In the genomic region with DNA sequence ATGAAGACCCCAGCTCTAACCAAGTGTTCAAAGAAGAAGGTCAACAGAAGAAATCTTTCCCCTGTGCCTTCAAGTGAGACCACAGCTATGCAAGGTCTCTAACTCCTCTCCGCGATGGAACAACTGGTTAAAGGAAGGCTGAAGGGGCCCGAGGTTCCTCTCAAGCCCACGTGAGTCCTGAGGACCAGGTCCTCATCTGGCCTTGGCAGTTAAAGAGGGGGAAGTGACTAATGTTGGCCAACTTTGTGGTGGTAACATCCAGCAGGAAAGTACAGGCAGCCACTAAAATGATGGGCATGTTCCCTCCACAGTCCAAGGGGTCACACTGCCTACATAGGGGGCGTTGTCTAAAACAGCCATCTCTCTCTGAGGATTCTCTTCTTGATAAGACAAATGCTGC, we compare ENCODE assay signal across 20 mouse cellular contexts. TPM values are rescaled to one million over a fixed set of nuclear protein-coding genes. Genes with fewer than 3 reads are reported as not detected.
DNase-seq lines count a peak whose midpoint lies in the region; ATAC-seq and TF ChIP-seq lines count a peak whose summit lies in the region.
"Had no signal": no experiment of that assay in that cellular context is flagged by ENCODE, and none has a peak within 500 bp of the region (broad histone marks: within the 10 kb centered on the region; RNA-seq: fewer than 3 reads in every experiment).

No protein-coding gene starts in this region.

- no peak for TF ChIP-seq RAD21 in CH12.LX (IDR thresholded peaks at IDR 0.05; ENCODE audit: low read depth, low read length)

- no peak for TF ChIP-seq POLR2A in CH12.LX (IDR thresholded peaks at IDR 0.05; ENCODE audit: low read depth, low read length)

- H3K4me1 ChIP-seq in CH12.LX (ENCODE audit: control insufficient read depth in 1 of 2, insufficient read depth in 2 of 2), result peaks cover 6 to 29% of the 10 kb centered on the region in 2 experiments
- H3K4me1 ChIP-seq in midbrain, embryonic 14.5 days (ENCODE audit: control insufficient read depth, insufficient read depth, low read length), result no peaks in the 10 kb centered on the region
- H3K4me1 ChIP-seq: embryonic facial prominence, embryonic 10.5 days; heart, embryonic 12.5 days; hindbrain, embryonic 12.5 days had no signal

- in situ Hi-C loops in CH12.LX (cut with MboI; ENCODE audit: low pct_ligation_motif_present, low pct_unique_long_range_greater_than_20kb, low sequenced_read_pairs), result no loop called here

- peaks cover 4% of the 10 kb centered on the region for H3K9me3 ChIP-seq in CH12.LX (replicated peaks; ENCODE audit: low read length)
- H3K9me3 ChIP-seq in midbrain, embryonic 14.5 days (ENCODE audit: control insufficient read depth, low read length), result no peaks in the 10 kb centered on the region
- H3K9me3 ChIP-seq: embryonic facial prominence, embryonic 10.5 days; heart, embryonic 12.5 days; hindbrain, embryonic 12.5 days had no signal

- H3K79me2 ChIP-seq in CH12.LX (replicated peaks; ENCODE audit: control insufficient read depth, extremely low read depth, insufficient read depth, poor library complexity, severe bottlenecking), result no peaks in the 10 kb centered on the region

- no peak overlapping the region for H3K4me2 ChIP-seq in CH12.LX (ENCODE audit: insufficient read depth, low read depth, poor library complexity, severe bottlenecking)
- H3K4me2 ChIP-seq in midbrain, embryonic 14.5 days (ENCODE audit: low read length), result no peak overlapping the region
- H3K4me2 ChIP-seq: heart, embryonic 12.5 days; hindbrain, embryonic 12.5 days had no signal

- peak; percentile 88 to 90 for ATAC-seq in hematopoietic stem cell, adult 5-6 weeks (replicated peaks in 1 of 2; ENCODE audit: insufficient read depth in 1 of 2, low FRiP score in 2 of 2, low TSS enrichment in 1 of 2, low read depth in 1 of 2, poor library complexity in 2 of 2, severe bottlenecking in 2 of 2)
- peak; percentile 68 for ATAC-seq in monocyte, adult 5-6 weeks (replicated peaks; ENCODE audit: insufficient number of reproducible peaks, low FRiP score, low TSS enrichment, poor library complexity, severe bottlenecking)
- no peak for ATAC-seq in midbrain, embryonic 14.5 days (ENCODE audit: low FRiP score, low TSS enrichment)
- ATAC-seq: CD4-positive, CD25-positive, alpha-beta regulatory T cell, adult 4 months; forebrain, embryonic 14.5 days; hindbrain, embryonic 16.5 days; inflammation-experienced regulatory T-cells, adult 6 months had no signal

- H3K27ac ChIP-seq in CH12.LX (ENCODE audit: insufficient read depth, low read depth), result no peak overlapping the region
- H3K27ac ChIP-seq in midbrain, embryonic 14.5 days (replicated peaks; ENCODE audit: low read depth, low read length), result no peak overlapping the region
- H3K27ac ChIP-seq: embryonic facial prominence, embryonic 10.5 days; hindbrain, embryonic 12.5 days had no signal

- no peak; the same call in 1 of the 2 replicates for TF ChIP-seq EP300 in CH12.LX (IDR thresholded peaks at IDR 0.05; ENCODE audit: low read length)

- dilution Hi-C loops in CH12.LX (cut with MboI; ENCODE audit: extremely low pct_ligation_motif_present, extremely low pct_unique_long_range_greater_than_20kb, low sequenced_read_pairs), result no loop called here

- WGBS in midbrain, embryonic 14.5 days, result 84% methylated on average over 5 of the region's 5 CpGs

- no peaks in the 10 kb centered on the region for H3K36me3 ChIP-seq in CH12.LX (replicated peaks in 1 of 2; ENCODE audit: control insufficient read depth in 1 of 2, insufficient read depth in 1 of 2, low read length in 1 of 2)
- H3K36me3 ChIP-seq in midbrain, embryonic 14.5 days (ENCODE audit: control insufficient read depth, insufficient read depth, low read length), result no peaks in the 10 kb centered on the region
- H3K36me3 ChIP-seq: embryonic facial prominence, embryonic 10.5 days; heart, embryonic 12.5 days; hindbrain, embryonic 12.5 days had no signal

- DNase-seq in 416B (ENCODE audit: low read depth) (peak; percentile 97), CH12.LX (ENCODE audit: extremely low read depth) (peak; percentile 49)
- no peak for DNase-seq in cerebellum, adult 9-10 months
- DNase-seq in lung, postnatal 25 days (ENCODE audit: low spot score), result no peak
- DNase-seq in midbrain, embryonic 14.5 days, result no peak
- DNase-seq: adrenal gland, postnatal 10 days; B cell, adult 2 months; cerebellum, adult 11-12 months; cerebellum, adult 9-11 months; cerebellum, postnatal 36 days; gastrocnemius, postnatal 10 days had no signal

- TF ChIP-seq CTCF in CH12.LX (conservative IDR thresholded peaks at IDR 0.05 in 1 of 2, IDR thresholded peaks at IDR 0.05 in 1 of 2; ENCODE audit: low read depth in 2 of 2, low read length in 2 of 2), result no peak

- no peak overlapping the region for H3K9ac ChIP-seq in CH12.LX (ENCODE audit: insufficient read depth, low read depth)
- H3K9ac ChIP-seq in midbrain, embryonic 14.5 days (replicated peaks; ENCODE audit: low read length), result no peak overlapping the region
- H3K9ac ChIP-seq: heart, embryonic 12.5 days; hindbrain, embryonic 12.5 days had no signal

- no peak overlapping the region for H3K4me3 ChIP-seq in CH12.LX (replicated peaks in 1 of 3; ENCODE audit: low read depth in 2 of 3, low read length in 2 of 3, poor library complexity in 1 of 3)
- no peak overlapping the region for H3K4me3 ChIP-seq in midbrain, embryonic 14.5 days (replicated peaks; ENCODE audit: low read depth, low read length)
- H3K4me3 ChIP-seq: embryonic facial prominence, embryonic 10.5 days; heart, embryonic 12.5 days; hindbrain, embryonic 12.5 days had no signal

- H3K27me3 ChIP-seq in CH12.LX (replicated peaks), result no peaks in the 10 kb centered on the region
- H3K27me3 ChIP-seq in midbrain, embryonic 14.5 days (ENCODE audit: control insufficient read depth, insufficient read depth, low read length), result no peaks in the 10 kb centered on the region
- H3K27me3 ChIP-seq: heart, embryonic 12.5 days; hindbrain, embryonic 12.5 days had no signal

TF ChIP-seq in CH12.LX, 34 proteins besides CTCF, POLR2A, EP300 and RAD21:
- TF ChIP-seq USF1 (IDR thresholded peaks at IDR 0.05; ENCODE audit: low read depth, low read length), result no peak
- 0 out of 2 replicates have a peak, but pooled peaks have one; percentile 17 for TF ChIP-seq TCF12 (IDR thresholded peaks at IDR 0.05; ENCODE audit: low read depth, low read length)
- TF ChIP-seq POLR2AphosphoS2 (IDR thresholded peaks at IDR 0.05; ENCODE audit: low read depth, low read length), result no peak
- 0 out of 2 replicates have a peak, but pooled peaks have one; percentile 8 for TF ChIP-seq IRF4 (IDR thresholded peaks at IDR 0.05; ENCODE audit: low read depth, low read length)
- peak; percentile 56 for TF ChIP-seq BHLHE40 (IDR thresholded peaks at IDR 0.05; ENCODE audit: low read depth, low read length)

RNA-seq across cellular contexts. Expression of gene Pxylp1, which starts 7.2 kb away (rescaled TPM):
- total RNA-seq in CH12.LX (2012; rRNA removed), result 6.2 and 7.8 TPM in 2 replicates
- 8.3 TPM in 2 replicates for total RNA-seq in CH12.LX (2014; rRNA removed)
- 10.1 and 12.0 TPM in 2 replicates for polyA plus RNA-seq in CH12.LX (2012; ENCODE audit: insufficient read length, low read depth)
- total RNA-seq in hematopoietic stem cell, adult 5-6 weeks (2017), result 28.9 and 31.1 TPM in 2 replicates
- 6.8 to 21.3 TPM (median 8.5 TPM) in 3 replicates for total RNA-seq in monocyte, adult 5-6 weeks (2017)
- polyA plus RNA-seq in midbrain, embryonic 14.5 days (2014; fragmentation: Nextera tagmentation; extraction: Ambion mirVana), result 52.7 and 66.1 TPM in 2 replicates

Comparison
In these comparisons a context has a peak if more than half of its experiments do, and no peak if none do; other contexts are left out.
1. DNase-seq: peak in 416B (single experiment) and CH12.LX (single experiment); none in cerebellum, adult 9-10 months (single experiment), lung, postnatal 25 days (single experiment) and midbrain, embryonic 14.5 days (single experiment).